Mouse (Mus musculus): Measurements from ENCODE around the gene Atp9a.

GRCm38 (mm10) chr2:168626385-168626784, 115.8 kb downstream of the Atp9a start:
- TF ChIP-seq CTCF (IDR thresholded peaks at IDR 0.05; ENCODE audit: extremely low read depth, insufficient read depth, low read length) (no peak), POLR2A (IDR thresholded peaks at IDR 0.05; ENCODE audit: extremely low read depth, insufficient read depth, low read length) (no peak)
